29 mouse cellular contexts compared by ENCODE assay signal in genomic region chr5:96885202-96885601, GRCm38 (mm10).
DNase-seq lines count a peak whose midpoint lies in the region; ATAC-seq and TF ChIP-seq lines count a peak whose summit lies in the region.
"Had no signal": no experiment of that assay in that cellular context is flagged by ENCODE, and none has a peak within 500 bp of the region (broad histone marks: within the 10 kb centered on the region; RNA-seq: fewer than 3 reads in every experiment).

No protein-coding gene starts in this region.

- no peaks in the 10 kb centered on the region for H3K36me3 ChIP-seq in kidney, embryonic 15.5 days
- no peaks in the 10 kb centered on the region for H3K36me3 ChIP-seq in G1E (replicated peaks)
- no peaks in the 10 kb centered on the region for H3K36me3 ChIP-seq in liver, embryonic 14.5 days (replicated peaks; ENCODE audit: control insufficient read depth, insufficient read depth, low read depth)
- H3K36me3 ChIP-seq: embryonic facial prominence, embryonic 12.5 days; forebrain, embryonic 10.5 days; forebrain, embryonic 15.5 days; hindbrain, embryonic 13.5 days; limb, embryonic 12.5 days; neural tube, embryonic 12.5 days had no signal

- no peak overlapping the region for H3K4me3 ChIP-seq in kidney, embryonic 15.5 days (replicated peaks)
- H3K4me3 ChIP-seq in G1E (ENCODE audit: low read depth, low read length): peak overlapping the region; percentile 55; the same call in 1 of the 2 replicates
- no peak overlapping the region for H3K4me3 ChIP-seq in liver, embryonic 14.5 days (ENCODE audit: insufficient read depth in 1 of 2, low read depth in 2 of 2, low read length in 2 of 2)
- H3K4me3 ChIP-seq: embryonic facial prominence, embryonic 12.5 days; forebrain, embryonic 10.5 days; forebrain, embryonic 15.5 days; hindbrain, embryonic 13.5 days; limb, embryonic 12.5 days; myocyte; neural tube, embryonic 12.5 days had no signal

- peak; percentile 55; the same call in 1 of the 2 replicates for ATAC-seq in kidney, embryonic 15.5 days (replicated peaks; ENCODE audit: low FRiP score)
- peak; percentile 85 for ATAC-seq in G1E (ENCODE audit: extremely low read depth, insufficient number of reproducible peaks, low FRiP score, poor library complexity, severe bottlenecking)
- ATAC-seq in granulocyte monocyte progenitor cell, adult 5-6 weeks (replicated peaks; ENCODE audit: poor library complexity, severe bottlenecking): peak; percentile 51
- peak; percentile 78; the same call in 1 of the 2 replicates for ATAC-seq in liver, embryonic 14.5 days (ENCODE audit: insufficient read depth)
- no peak for ATAC-seq in monocyte, adult 5-6 weeks (replicated peaks; ENCODE audit: insufficient number of reproducible peaks, low FRiP score, low TSS enrichment, poor library complexity, severe bottlenecking)
- ATAC-seq: forebrain, embryonic 15.5 days; lung, postnatal 0 days; midbrain, embryonic 16.5 days had no signal

- H3K9ac ChIP-seq in kidney, embryonic 15.5 days: no peak overlapping the region
- no peak overlapping the region for H3K9ac ChIP-seq in liver, embryonic 14.5 days (replicated peaks)
- H3K9ac ChIP-seq: embryonic facial prominence, embryonic 12.5 days; forebrain, embryonic 15.5 days; hindbrain, embryonic 13.5 days; limb, embryonic 12.5 days; neural tube, embryonic 12.5 days had no signal

- no peak for DNase-seq in kidney, postnatal 14 days
- peak; percentile 15 for DNase-seq in G1E (ENCODE audit: low spot score)
- DNase-seq in liver, embryonic 14.5 days (ENCODE audit: low read depth in 3 of 3, low spot score in 3 of 3): no peak
- no peak for DNase-seq in left cerebral cortex, adult 9 months (ENCODE audit: low spot score in 2 of 2)
- no peak for DNase-seq in adrenal gland, adult (ENCODE audit: inconsistent age in 2 of 2, low spot score in 1 of 2)
- DNase-seq: adrenal gland, postnatal 10 days; cerebellum, adult 9-10 months; cerebellum, postnatal 36 days; embryo, embryonic 11 days; heart, postnatal 36 days; kidney, adult 11 months; lung, adult 18-20 months; lung, postnatal 4 days; right cerebral cortex, postnatal 4 days; thymus, postnatal 4 days had no signal

- peaks cover 13% of the 10 kb centered on the region for H3K4me1 ChIP-seq in kidney, embryonic 15.5 days
- H3K4me1 ChIP-seq in G1E (ENCODE audit: insufficient read depth, low read depth, low read length): peaks cover 66% of the 10 kb centered on the region
- H3K4me1 ChIP-seq in liver, embryonic 14.5 days (replicated peaks; ENCODE audit: control insufficient read depth in 2 of 2, insufficient read depth in 2 of 2, low read length in 1 of 2): peaks cover 2 to 22% of the 10 kb centered on the region in 2 experiments; a peak in 3 of 4 replicates
- H3K4me1 ChIP-seq: embryonic facial prominence, embryonic 12.5 days; forebrain, embryonic 15.5 days; hindbrain, embryonic 13.5 days; limb, embryonic 12.5 days; neural tube, embryonic 12.5 days had no signal

- no peak for TF ChIP-seq EP300 in liver, embryonic 14.5 days (IDR thresholded peaks at IDR 0.05; ENCODE audit: low read depth)

- H3K27me3 ChIP-seq in kidney, embryonic 15.5 days: no peaks in the 10 kb centered on the region
- H3K27me3 ChIP-seq in G1E (ENCODE audit: insufficient read depth, low read length): no peaks in the 10 kb centered on the region
- H3K27me3 ChIP-seq in liver, embryonic 14.5 days (ENCODE audit: control insufficient read depth, insufficient read depth, low read length): no peaks in the 10 kb centered on the region
- H3K27me3 ChIP-seq: embryonic facial prominence, embryonic 12.5 days; forebrain, embryonic 15.5 days; hindbrain, embryonic 13.5 days; limb, embryonic 12.5 days; neural tube, embryonic 12.5 days had no signal

- WGBS in kidney, embryonic 15.5 days: 65% methylated on average over 7 of the region's 7 CpGs
- 13% methylated on average over 7 of the region's 7 CpGs for WGBS in liver, embryonic 14.5 days (ENCODE audit: insufficient replicate concordance)

- no peak overlapping the region for H3K4me2 ChIP-seq in kidney, embryonic 15.5 days
- no peak overlapping the region for H3K4me2 ChIP-seq in liver, embryonic 14.5 days (ENCODE audit: low read depth)
- H3K4me2 ChIP-seq: embryonic facial prominence, embryonic 12.5 days; forebrain, embryonic 15.5 days; heart, embryonic 11.5 days; hindbrain, embryonic 13.5 days; limb, embryonic 12.5 days; midbrain, embryonic 11.5 days; neural tube, embryonic 12.5 days had no signal

- no peak for TF ChIP-seq CTCF in G1E (IDR thresholded peaks at IDR 0.05; ENCODE audit: low read depth, low read length)
- TF ChIP-seq CTCF in liver, embryonic 14.5 days (IDR thresholded peaks at IDR 0.05; ENCODE audit: low read depth): no peak

- no peaks in the 10 kb centered on the region for H3K9me3 ChIP-seq in kidney, embryonic 15.5 days (replicated peaks)
- no peaks in the 10 kb centered on the region for H3K9me3 ChIP-seq in G1E (replicated peaks)
- no peaks in the 10 kb centered on the region for H3K9me3 ChIP-seq in liver, embryonic 14.5 days (ENCODE audit: control insufficient read depth, low read length)
- H3K9me3 ChIP-seq: embryonic facial prominence, embryonic 12.5 days; forebrain, embryonic 10.5 days; forebrain, embryonic 15.5 days; hindbrain, embryonic 13.5 days; limb, embryonic 12.5 days; neural tube, embryonic 12.5 days had no signal

- H3K27ac ChIP-seq in kidney, embryonic 15.5 days: no peak overlapping the region
- H3K27ac ChIP-seq in liver, embryonic 14.5 days: no peak overlapping the region
- H3K27ac ChIP-seq: embryonic facial prominence, embryonic 12.5 days; forebrain, embryonic 10.5 days; forebrain, embryonic 15.5 days; hindbrain, embryonic 13.5 days; limb, embryonic 12.5 days; neural tube, embryonic 12.5 days had no signal
